Mouse (Mus musculus) cerebellum, postnatal 14 days (tissue): ENCODE results near the gene Eva1a.

Experiments used
- DNase-seq, 2 experiments: peaks; one replicate each; pipeline ENCODE4 v3.0.0; 2021; ENCODE audit warnings: mixed read lengths in 2 of 2

The Eva1a gene

GRCm38 (mm10) chr6:82129630-82130217, 88.9 kb downstream of the Eva1a start:
- no peak for DNase-seq

GRCm38 (mm10) chr6:82132876-82133591, 92.2 kb downstream of the Eva1a start:
- no peak for DNase-seq

- DNase-seq = no peak
These were observed 92.7 kb downstream of the Eva1a start for GRCm38 (mm10) chr6:82133592-82133978.

GRCm38 (mm10) chr6:82135959-82136712, 95.3 kb downstream of the Eva1a start:
- DNase-seq = no peak
